Mouse (Mus musculus) left cerebral cortex, adult 2 months (tissue): ENCODE results near the gene Bpifb3. TPM values are rescaled to one million over a fixed set of nuclear protein-coding genes. Genes with fewer than 3 reads are reported as not detected.
A peak's percentile ranks its signal among the peaks of the same experiment; 100 is the strongest.

Experiments used
- DNase-seq, 2 experiments: peaks; one replicate each; pipeline ENCODE4 v3.0.0; 2021 to 2022; ENCODE audit warnings: low spot score in 2 of 2, mixed read lengths in 1 of 2; ENCODE audit errors: extremely low spot score in 1 of 2
- H3K27ac ChIP-seq: fragments of 200-600 bp; 2 replicates; pipeline ENCODE4 v1.8.1; 2022
- H3K4me3 ChIP-seq: fragments of 200-600 bp; 2 replicates; pipeline ENCODE4 v1.8.1; 2022
- CTCF ChIP-seq: fragments of 200-600 bp; IDR thresholded peaks from 2 replicates; pipeline ENCODE4 v1.8.1; 2022; ENCODE audit warnings: antibody characterized with exemption, mild to moderate bottlenecking, moderate library complexity
- intact Hi-C: fragments of 180-260 bp; cut with DNase I; formaldehyde crosslinking; loops from one replicate; pipeline ENCODE4 v1.15.1; 2025
- long read RNA-seq, 2 experiments: library from polyadenylated mRNA; stranded (forward); transcript quantifications; one replicate each; pipeline ENCODE4 v2.0.0; 2021; ENCODE audit warnings: borderline mapping rate in 2 of 2
- total RNA-seq, 2 experiments: library from RNA; stranded (reverse); gene quantifications; 2 replicates each; pipeline ENCODE4 v1.2.3; 2021

The Bpifb3 gene
- not detected for total RNA-seq
- long read RNA-seq, experiment 1, result 0 reads
- long read RNA-seq, experiment 2, result 0 reads

GRCm38 (mm10) chr2:153917930-153918329 lies at the start of gene Bpifb3:
Bpifb3 (plus strand) TSS chr2:153918230.
- Histone ChIP-seq H3K27ac (no peak within 1 kb of the TSS), H3K4me3 (no peak within 1 kb of the TSS)
- no peak for TF ChIP-seq CTCF
- no peak for DNase-seq
- intact Hi-C loops, result no loop called here

- Histone ChIP-seq H3K4me3 (no peak within 1 kb of the TSS), H3K27ac (no peak within 1 kb of the TSS)
- TF ChIP-seq CTCF, result no peak
- intact Hi-C loops, result no loop called here
- DNase-seq, result no peak
These were observed 47.0 kb upstream of the Bpifb3 start, which contains the start of gene Sun5 for GRCm38 (mm10) chr2:153870984-153871383. Sun5 (minus strand) TSS chr2:153871084.

GRCm38 (mm10) chr2:153874745-153875144 lies 43.3 kb upstream of the Bpifb3 start, which contains the start of gene Bpifb2:
Bpifb2 (plus strand) TSS chr2:153875045.
- no peak within 1 kb of the TSS for H3K4me3 ChIP-seq
- no peak within 1 kb of the TSS for H3K27ac ChIP-seq
- no peak for DNase-seq
- intact Hi-C loops, result no loop called here
- no peak for TF ChIP-seq CTCF

GRCm38 (mm10) chr2:153899111-153899510 lies 18.9 kb upstream of the Bpifb3 start:
- Histone ChIP-seq H3K27ac (no peak overlapping the region), H3K4me3 (no peak overlapping the region)
- intact Hi-C loops, result no loop called here
- TF ChIP-seq CTCF, result no peak
- no peak for DNase-seq

- DNase-seq, result no peak
- H3K27ac ChIP-seq, result no peak within 1 kb of the TSS
- no peak within 1 kb of the TSS for H3K4me3 ChIP-seq
- no peak for TF ChIP-seq CTCF
- intact Hi-C loops, result no loop called here
These were observed 17.9 kb upstream of the Bpifb3 start, which contains the start of gene Bpifb6 for GRCm38 (mm10) chr2:153900088-153900487. Bpifb6 (plus strand) TSS chr2:153900388.

GRCm38 (mm10) chr2:153902726-153903125 lies 15.3 kb upstream of the Bpifb3 start:
- DNase-seq, result no peak

GRCm38 (mm10) chr2:153906626-153907025 lies 11.4 kb upstream of the Bpifb3 start:
- Histone ChIP-seq H3K27ac (no peak overlapping the region), H3K4me3 (no peak overlapping the region)
- intact Hi-C loops, result no loop called here
- TF ChIP-seq CTCF, result no peak
- no peak for DNase-seq

More at GRCm38 (mm10) chr2:153902726-153903125, 15.3 kb upstream of the Bpifb3 start:
- TF ChIP-seq CTCF, result no peak
- intact Hi-C loops, result no loop called here
- Histone ChIP-seq H3K27ac (no peak overlapping the region), H3K4me3 (no peak overlapping the region)

- intact Hi-C loops, result no loop called here
- H3K4me3 ChIP-seq, result no peak overlapping the region
- no peak for TF ChIP-seq CTCF
- DNase-seq, result no peak
- H3K27ac ChIP-seq, result no peak overlapping the region
These were observed 3.9 kb upstream of the Bpifb3 start for GRCm38 (mm10) chr2:153914151-153914550.

GRCm38 (mm10) chr2:153921246-153921645 lies 3.2 kb downstream of the Bpifb3 start:
- Histone ChIP-seq H3K4me3 (no peak overlapping the region), H3K27ac (no peak overlapping the region)
- intact Hi-C loops, result loop anchor here (2.0 kb wide), 1 partner anchor 42 kb away; no protein-coding TSS in a partner anchor
- peak; percentile 18 to 35 for DNase-seq
- TF ChIP-seq CTCF, result no peak

- TF ChIP-seq CTCF, result peak; percentile 77
- Histone ChIP-seq H3K27ac (no peak overlapping the region), H3K4me3 (no peak overlapping the region)
- intact Hi-C loops, result loop anchor here (2.0 to 5.0 kb wide), 3 partner anchors 78 to 263 kb away; no protein-coding TSS in a partner anchor
- peak; percentile 25 to 47 for DNase-seq
These were observed 11.9 kb downstream of the Bpifb3 start for GRCm38 (mm10) chr2:153929871-153930413.

- TF ChIP-seq CTCF, result no peak
- Histone ChIP-seq H3K27ac (no peak overlapping the region), H3K4me3 (no peak overlapping the region)
- DNase-seq, result no peak
- intact Hi-C loops, result loop anchor here (2.0 to 5.0 kb wide), 2 partner anchors 79 to 124 kb away; no protein-coding TSS in a partner anchor
These were observed 13.1 kb downstream of the Bpifb3 start for GRCm38 (mm10) chr2:153931125-153931524.

- DNase-seq, result no peak
- Histone ChIP-seq H3K4me3 (no peak overlapping the region), H3K27ac (no peak overlapping the region)
- intact Hi-C loops, result loop anchor here (5.0 kb wide), 1 partner anchor 81 kb away; no protein-coding TSS in a partner anchor
- no peak for TF ChIP-seq CTCF
These were observed 15.3 kb downstream of the Bpifb3 start for GRCm38 (mm10) chr2:153933311-153933710.

- no peak; the same call in 1 of the 2 replicates for TF ChIP-seq CTCF
- no peak for DNase-seq
- no peak overlapping the region for H3K27ac ChIP-seq
- intact Hi-C loops, result no loop called here
- H3K4me3 ChIP-seq, result no peak overlapping the region
These were observed 17.3 kb downstream of the Bpifb3 start for GRCm38 (mm10) chr2:153935348-153935747.
